ENCODE assay signal across 16 mouse cellular contexts in the genomic region with DNA sequence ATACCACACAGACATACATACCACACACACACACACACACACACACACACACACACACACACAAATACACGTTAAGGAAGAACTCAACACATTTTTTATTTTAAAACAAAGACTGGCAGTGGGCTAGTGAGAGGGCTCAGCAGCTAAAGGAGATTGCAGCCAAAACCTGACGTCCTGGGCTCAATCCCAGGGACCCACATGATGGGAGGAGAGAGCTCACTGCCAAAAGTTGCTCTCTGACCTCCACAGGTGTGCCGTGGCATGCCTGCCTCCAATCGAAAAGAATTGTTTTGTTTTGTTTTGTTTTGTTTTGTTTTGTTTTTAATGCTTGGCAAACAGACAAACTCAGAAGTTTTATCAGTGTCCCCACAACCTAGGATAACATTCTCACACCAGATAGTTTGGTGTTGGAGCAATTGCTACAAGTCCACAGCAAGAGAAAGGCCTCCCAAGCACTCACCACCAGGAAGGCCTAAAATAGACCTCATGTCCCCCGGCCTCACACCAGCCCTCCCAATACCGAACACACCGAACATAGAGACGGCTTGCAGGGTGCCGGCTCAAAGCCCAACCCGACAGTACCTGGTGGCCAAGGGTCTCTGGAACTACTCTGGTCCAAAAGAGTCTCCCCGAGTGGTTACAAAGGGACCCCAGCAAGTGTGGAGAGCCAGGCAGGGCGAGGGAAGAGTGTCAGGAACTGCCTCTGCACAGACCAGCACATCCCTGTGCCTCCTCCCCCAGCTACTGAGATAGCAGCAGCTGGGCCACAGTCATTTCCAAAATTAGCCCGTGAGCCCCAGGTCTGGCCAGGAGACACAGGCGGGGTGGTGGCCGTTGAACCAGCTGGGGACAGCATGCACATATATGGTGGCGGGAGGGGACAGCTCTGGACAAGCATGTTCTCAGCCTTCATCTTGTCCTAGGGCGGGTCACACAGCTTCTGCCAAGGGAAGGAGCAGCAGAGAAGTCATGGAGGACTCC. TPM values are rescaled to one million over a fixed set of nuclear protein-coding genes. Genes with fewer than 3 reads are reported as not detected.
DNase-seq lines count a peak whose midpoint lies in the region; ATAC-seq and TF ChIP-seq lines count a peak whose summit lies in the region.
"Had no signal": no experiment of that assay in that cellular context is flagged by ENCODE, and none has a peak within 500 bp of the region (broad histone marks: within the 10 kb centered on the region; RNA-seq: fewer than 3 reads in every experiment).

Gene Myo18b (minus strand): TSS at position 689 of the 981 bp plus-strand sequence.

- H3K9ac ChIP-seq in forebrain, postnatal 0 days: no peak within 1 kb of the TSS
- H3K9ac ChIP-seq in embryonic facial prominence, embryonic 15.5 days: no peak within 1 kb of the TSS
- H3K9ac ChIP-seq in heart, adult 2 months (ENCODE audit: low read depth, low read length): peak within 1 kb of the TSS; percentile 76
- no peak within 1 kb of the TSS for H3K9ac ChIP-seq in neural tube, embryonic 15.5 days (replicated peaks)
- H3K9ac ChIP-seq: hindbrain, embryonic 15.5 days had no signal

- H3K79me2 ChIP-seq in heart, adult 2 months (replicated peaks; ENCODE audit: control insufficient read depth, insufficient read depth, low read length): no peaks in the 10 kb centered on the region

- peak; percentile 69 for TF ChIP-seq EP300 in heart, adult 2 months (IDR thresholded peaks at IDR 0.05; ENCODE audit: insufficient read depth, low read depth, low read length)

- TF ChIP-seq CTCF in forebrain, postnatal 0 days (IDR thresholded peaks at IDR 0.05; ENCODE audit: low read depth): no peak
- TF ChIP-seq CTCF in heart, adult 2 months (IDR thresholded peaks at IDR 0.05): no peak

- peaks cover 14% of the 10 kb centered on the region for H3K4me1 ChIP-seq in forebrain, embryonic 10.5 days
- no peaks in the 10 kb centered on the region for H3K4me1 ChIP-seq in forebrain, postnatal 0 days (ENCODE audit: insufficient read depth)
- no peaks in the 10 kb centered on the region for H3K4me1 ChIP-seq in embryonic facial prominence, embryonic 15.5 days
- H3K4me1 ChIP-seq in heart, adult 2 months (ENCODE audit: control insufficient read depth, insufficient read depth, low read length): peaks cover 10% of the 10 kb centered on the region
- H3K4me1 ChIP-seq in neural tube, embryonic 15.5 days: no peaks in the 10 kb centered on the region

- H3K4me2 ChIP-seq in forebrain, postnatal 0 days (ENCODE audit: low read depth): no peak within 1 kb of the TSS
- no peak within 1 kb of the TSS for H3K4me2 ChIP-seq in embryonic facial prominence, embryonic 15.5 days (replicated peaks)
- H3K4me2 ChIP-seq in neural tube, embryonic 15.5 days: no peak within 1 kb of the TSS
- H3K4me2 ChIP-seq: hindbrain, embryonic 15.5 days had no signal

- no peak for DNase-seq in forebrain, embryonic 10.5 days (ENCODE audit: extremely low spot score, low spot score)
- DNase-seq in forebrain, postnatal 0 days: no peak
- DNase-seq in heart, adult 2 months: peak; percentile 68 to 85
- DNase-seq in heart, postnatal 10 days: peak; percentile 86 to 90
- DNase-seq in cerebellum, adult 11-12 months: no peak
- no peak for DNase-seq in lung, postnatal 25 days (ENCODE audit: low spot score)
- DNase-seq: cerebellum, adult 9-11 months; kidney, adult 2 months; layer of hippocampus, adult 9-11 months; lung, adult 2 months; right cerebral cortex, postnatal 14 days had no signal

- intact Hi-C loops in heart, adult 2 months (cut with DNase I): no loop called here
- intact Hi-C loops in heart, postnatal 10 days (cut with DNase I): no loop called here

- no peak for ATAC-seq in forebrain, postnatal 0 days
- ATAC-seq in embryonic facial prominence, embryonic 15.5 days (ENCODE audit: insufficient number of reproducible peaks, low FRiP score, low TSS enrichment, low read depth): peak; percentile 44; the same call in 1 of the 2 replicates
- ATAC-seq in neural tube, embryonic 15.5 days (ENCODE audit: low FRiP score): no peak
- ATAC-seq: forebrain, embryonic 16.5 days had no signal

- no peaks in the 10 kb centered on the region for H3K27me3 ChIP-seq in forebrain, embryonic 10.5 days (ENCODE audit: poor library complexity, severe bottlenecking)
- no peaks in the 10 kb centered on the region for H3K27me3 ChIP-seq in forebrain, postnatal 0 days (ENCODE audit: insufficient read depth, low read length)
- no peaks in the 10 kb centered on the region for H3K27me3 ChIP-seq in embryonic facial prominence, embryonic 15.5 days
- H3K27me3 ChIP-seq in heart, adult 2 months (ENCODE audit: control insufficient read depth, insufficient read depth, low read length): no peaks in the 10 kb centered on the region
- H3K27me3 ChIP-seq in neural tube, embryonic 15.5 days (replicated peaks): no peaks in the 10 kb centered on the region
- H3K27me3 ChIP-seq: hindbrain, embryonic 15.5 days had no signal

- H3K36me3 ChIP-seq in forebrain, embryonic 10.5 days (replicated peaks): no peaks in the 10 kb centered on the region
- no peaks in the 10 kb centered on the region for H3K36me3 ChIP-seq in forebrain, postnatal 0 days (ENCODE audit: insufficient read depth)
- H3K36me3 ChIP-seq in embryonic facial prominence, embryonic 15.5 days: no peaks in the 10 kb centered on the region
- no peaks in the 10 kb centered on the region for H3K36me3 ChIP-seq in heart, adult 2 months (ENCODE audit: control insufficient read depth, insufficient read depth, low read length)
- no peaks in the 10 kb centered on the region for H3K36me3 ChIP-seq in neural tube, embryonic 15.5 days
- H3K36me3 ChIP-seq: hindbrain, embryonic 15.5 days had no signal

- no peak within 1 kb of the TSS for H3K4me3 ChIP-seq in forebrain, embryonic 10.5 days
- no peak within 1 kb of the TSS for H3K4me3 ChIP-seq in forebrain, postnatal 0 days (ENCODE audit: low read depth, low read length)
- no peak within 1 kb of the TSS for H3K4me3 ChIP-seq in embryonic facial prominence, embryonic 15.5 days (replicated peaks)
- peak within 1 kb of the TSS; percentile 49 for H3K4me3 ChIP-seq in heart, adult 2 months
- H3K4me3 ChIP-seq in neural tube, embryonic 15.5 days (replicated peaks): no peak within 1 kb of the TSS
- H3K4me3 ChIP-seq: hindbrain, embryonic 15.5 days; myocyte had no signal

- 0 out of 2 replicates have a peak within 1 kb of the TSS, but pooled peaks have one; percentile 9 for H3K27ac ChIP-seq in forebrain, embryonic 10.5 days
- H3K27ac ChIP-seq in forebrain, postnatal 0 days (ENCODE audit: low read depth, low read length): no peak within 1 kb of the TSS
- H3K27ac ChIP-seq in embryonic facial prominence, embryonic 15.5 days (replicated peaks): no peak within 1 kb of the TSS; the same call in 1 of the 2 replicates
- H3K27ac ChIP-seq in heart, adult 2 months: peak within 1 kb of the TSS; percentile 95
- H3K27ac ChIP-seq in neural tube, embryonic 15.5 days (replicated peaks): no peak within 1 kb of the TSS
- H3K27ac ChIP-seq: hindbrain, embryonic 15.5 days had no signal

- WGBS in forebrain, embryonic 10.5 days: 77% methylated on average over 17 of the region's 17 CpGs
- 78% methylated on average over 17 of the region's 17 CpGs for WGBS in forebrain, postnatal 0 days
- WGBS in embryonic facial prominence, embryonic 15.5 days: 76% methylated on average over 17 of the region's 17 CpGs
- 27% methylated on average over 17 of the region's 17 CpGs for WGBS in heart, adult 2 months
- 84% methylated on average over 17 of the region's 17 CpGs for WGBS in neural tube, embryonic 15.5 days

- TF ChIP-seq POLR2A in heart, adult 2 months (IDR thresholded peaks at IDR 0.05; ENCODE audit: insufficient read depth, low read depth, low read length): peak; percentile 85

- H3K9me3 ChIP-seq in forebrain, embryonic 10.5 days: no peaks in the 10 kb centered on the region
- H3K9me3 ChIP-seq in forebrain, postnatal 0 days (ENCODE audit: low read length): no peaks in the 10 kb centered on the region
- H3K9me3 ChIP-seq in embryonic facial prominence, embryonic 15.5 days (replicated peaks): no peaks in the 10 kb centered on the region
- H3K9me3 ChIP-seq in neural tube, embryonic 15.5 days (replicated peaks): 0 out of 2 replicates have a peak, but pooled peaks cover 3% of the 10 kb centered on the region
- H3K9me3 ChIP-seq: hindbrain, embryonic 15.5 days had no signal

RNA-seq across cellular contexts. Expression of gene Myo18b, which starts in this region (rescaled TPM):
- polyA plus RNA-seq in forebrain, embryonic 10.5 days (2016; fragmentation: Nextera tagmentation; extraction: Ambion mirVana): 0.10 and 0.27 TPM in 2 replicates
- total RNA-seq in forebrain, postnatal 0 days (2014; rRNA removed): 2.0 and 2.5 TPM in 2 replicates
- 1.0 and 1.6 TPM in 2 replicates for polyA plus RNA-seq in forebrain, postnatal 0 days (2015; fragmentation: Nextera tagmentation; extraction: Ambion mirVana)
- polyA plus RNA-seq in embryonic facial prominence, embryonic 15.5 days (2015; fragmentation: Nextera tagmentation; extraction: Ambion mirVana): 2.6 and 4.4 TPM in 2 replicates
- 100 to 1,000 TPM; 198 to 235 TPM for total RNA-seq in heart, adult 2 months (2021)
- polyA plus RNA-seq in heart, adult 2 months (2012; rRNA removed): 74.3 and 111 TPM in 2 replicates
- total RNA-seq in heart, postnatal 10 days (2021): 100 to 1,000 TPM; 222 to 227 TPM
- polyA plus RNA-seq in neural tube, embryonic 15.5 days (2015; fragmentation: Nextera tagmentation; extraction: Ambion mirVana): 1.3 and 1.8 TPM in 2 replicates

Comparison
In these comparisons a context has a peak if more than half of its experiments do, and no peak if none do; other contexts are left out.
1. RNA of gene Myo18b (total RNA-seq): 198 to 235 TPM in heart, adult 2 months and 222 to 227 TPM in heart, postnatal 10 days; 2.0 to 2.5 TPM in forebrain, postnatal 0 days; every median in the first group is over 10 times any median in the second.
2. RNA of gene Myo18b (polyA plus RNA-seq): 74.3 to 111 TPM in heart, adult 2 months; 2.6 to 4.4 TPM in embryonic facial prominence, embryonic 15.5 days, 1.3 to 1.8 TPM in neural tube, embryonic 15.5 days, 1.0 to 1.6 TPM in forebrain, postnatal 0 days and 0.10 to 0.27 TPM in forebrain, embryonic 10.5 days; every median in the first group is over 10 times any median in the second.
3. H3K27ac ChIP-seq: peak in forebrain, embryonic 10.5 days (single experiment) and heart, adult 2 months (single experiment); none in forebrain, postnatal 0 days (single experiment), embryonic facial prominence, embryonic 15.5 days (single experiment) and neural tube, embryonic 15.5 days (single experiment).
4. DNase-seq: peak in heart, adult 2 months (2 of 2) and heart, postnatal 10 days (2 of 2); none in forebrain, embryonic 10.5 days (single experiment), forebrain, postnatal 0 days (single experiment), cerebellum, adult 11-12 months (single experiment) and lung, postnatal 25 days (single experiment).